Mouse (Mus musculus) cerebellum, adult 2 months (tissue): ENCODE data around the gene Chn1. TPM values are rescaled to one million over a fixed set of nuclear protein-coding genes. Genes with fewer than 3 reads are reported as not detected.

Experiments
- DNase-seq, 2 experiments: peaks; one replicate each; pipeline ENCODE4 v3.0.0; 2021
- H3K27ac ChIP-seq: fragments of 200-500 bp; 2 replicates; pipeline ENCODE4 v1.5.1; 2012; ENCODE audit warnings: low read length, control low read depth, inconsistent platforms; ENCODE audit not compliant: insufficient read depth
- H3K27me3 ChIP-seq: fragments of 200-500 bp; 2 replicates; pipeline ENCODE4 v1.6.1; 2012; ENCODE audit warnings: inconsistent platforms, mild to moderate bottlenecking, low read length, moderate library complexity; ENCODE audit not compliant: control insufficient read depth, insufficient read depth
- H3K4me1 ChIP-seq: fragments of 200-500 bp; 2 replicates; pipeline ENCODE4 v1.6.1; 2011; ENCODE audit warnings: low read length; ENCODE audit not compliant: control insufficient read depth, insufficient read depth
- H3K4me3 ChIP-seq: fragments of 200-500 bp; replicated peaks from 2 replicates; pipeline ENCODE3; 2011; ENCODE audit warnings: mild to moderate bottlenecking, low read depth, low read length, control low read depth; ENCODE audit not compliant: insufficient read depth
- CTCF ChIP-seq: fragments of 200-500 bp; IDR thresholded peaks from 2 replicates; pipeline ENCODE4 v1.5.1; 2011; ENCODE audit warnings: low read depth, mild to moderate bottlenecking, control low read depth, low read length, moderate library complexity, borderline replicate concordance; ENCODE audit not compliant: insufficient read depth
- POLR2A ChIP-seq: fragments of 200-500 bp; IDR thresholded peaks from 2 replicates; pipeline ENCODE4 v1.6.1; 2011; ENCODE audit warnings: low read length, control low read depth, borderline replicate concordance; ENCODE audit not compliant: insufficient read depth
- WGBS: fragments of 180-500 bp; shearing (Covaris S2); methylation state at CpG from one replicate; pipeline ENCODE4 v1.1.7; 2018; 5-methylcytosine and 5-hydroxymethylcytosine counted together
- polyA plus RNA-seq: library from polyadenylated mRNA; depleted of rRNA; stranded (reverse); fragments of >200 nt; gene quantifications from 2 replicates; pipeline ENCODE4 v1.2.3, GENCODE M21; 2012

Chn1 gene
- polyA plus RNA-seq, 1 experiment: 288 TPM

- WGBS: 85% methylated on average over 4 of the region's 4 CpGs
- Histone ChIP-seq H3K27me3 (no peaks in the 10 kb centered on the region), H3K4me3 (no peak overlapping the region), H3K4me1 (0 out of 2 replicates have a peak, but pooled peaks cover 2% of the 10 kb centered on the region), H3K27ac (peak overlapping the region; percentile 62; the same call in 1 of the 2 replicates)
- TF ChIP-seq POLR2A: no peak
- TF ChIP-seq CTCF: no peak
- no peak for DNase-seq
Observed at GRCm38 (mm10) chr2:73655663-73656062, 119.5 kb downstream of the Chn1 start.

DNA sequence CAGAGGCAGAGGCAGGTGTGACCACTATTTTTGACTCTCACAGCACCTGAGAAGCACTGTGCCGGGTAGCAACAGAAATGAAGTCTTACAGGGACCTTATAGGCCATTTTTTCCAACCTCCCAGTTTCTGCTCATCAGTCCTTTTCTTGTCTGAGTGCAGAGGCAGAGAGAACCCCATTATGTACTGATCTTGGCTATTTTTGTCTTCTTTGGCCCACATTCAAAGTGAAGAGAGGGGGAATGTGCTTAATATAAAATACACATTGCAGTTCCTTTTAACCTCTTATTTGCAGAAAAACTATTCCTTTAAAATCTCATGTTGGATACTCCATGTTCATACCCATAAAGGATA is 120.3 kb downstream of the Chn1 start:
- WGBS: 75% methylated on average over 1 of the region's 1 CpGs
- Histone ChIP-seq H3K4me3 (no peak overlapping the region), H3K4me1 (0 out of 2 replicates have a peak, but pooled peaks cover 2% of the 10 kb centered on the region), H3K27ac (peak overlapping the region; percentile 43; the same call in 1 of the 2 replicates), H3K27me3 (no peaks in the 10 kb centered on the region)
- TF ChIP-seq CTCF (no peak), POLR2A (no peak)
- no peak for DNase-seq

- 85% methylated on average over 4 of the region's 4 CpGs for WGBS
- no peak overlapping the region for H3K4me3 ChIP-seq
- TF ChIP-seq POLR2A (no peak), CTCF (no peak)
Observed at GRCm38 (mm10) chr2:73654059-73654891, 120.9 kb downstream of the Chn1 start.

GRCm38 (mm10) chr2:73637688-73638087 is 137.5 kb downstream of the Chn1 start:
- no peaks in the 10 kb centered on the region for H3K4me1 ChIP-seq
- no peaks in the 10 kb centered on the region for H3K27me3 ChIP-seq
- 91% methylated on average over 6 of the region's 6 CpGs for WGBS
- H3K4me3 ChIP-seq: no peak overlapping the region
- no peak overlapping the region for H3K27ac ChIP-seq
- no peak for DNase-seq
- no peak for TF ChIP-seq POLR2A
- no peak for TF ChIP-seq CTCF

More at GRCm38 (mm10) chr2:73654059-73654891, 120.9 kb downstream of the Chn1 start:
- peak overlapping the region; percentile 43; the same call in 1 of the 2 replicates for H3K27ac ChIP-seq
- 0 out of 2 replicates have a peak, but pooled peaks cover 2% of the 10 kb centered on the region for H3K4me1 ChIP-seq
- DNase-seq: no peak
- no peaks in the 10 kb centered on the region for H3K27me3 ChIP-seq

DNA sequence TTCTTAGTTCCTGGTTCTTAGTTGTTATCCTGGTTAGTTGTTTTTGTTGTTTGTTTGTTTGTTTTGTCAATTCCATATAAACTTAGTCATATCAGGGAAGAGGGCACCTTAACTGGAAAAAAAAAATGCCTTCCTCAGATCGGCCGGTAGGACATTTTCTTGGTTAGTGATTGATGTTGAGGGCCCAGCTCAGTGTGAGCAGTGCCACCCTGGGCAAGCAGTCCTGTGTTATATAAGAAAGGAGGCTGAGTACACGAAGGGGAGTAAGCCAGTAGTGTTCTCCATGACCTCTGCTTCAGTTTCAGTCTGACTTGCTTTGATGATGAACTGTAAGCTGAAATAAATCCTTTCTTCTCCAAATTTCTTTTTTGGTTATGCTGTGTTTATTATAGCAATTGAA is 138.8 kb downstream of the Chn1 start:
- no peaks in the 10 kb centered on the region for H3K27me3 ChIP-seq
- DNase-seq: no peak
- 81% methylated on average over 3 of the region's 3 CpGs for WGBS
- no peaks in the 10 kb centered on the region for H3K4me1 ChIP-seq
- TF ChIP-seq POLR2A (no peak), CTCF (no peak)
- H3K4me3 ChIP-seq: no peak overlapping the region
- H3K27ac ChIP-seq: no peak overlapping the region

DNA sequence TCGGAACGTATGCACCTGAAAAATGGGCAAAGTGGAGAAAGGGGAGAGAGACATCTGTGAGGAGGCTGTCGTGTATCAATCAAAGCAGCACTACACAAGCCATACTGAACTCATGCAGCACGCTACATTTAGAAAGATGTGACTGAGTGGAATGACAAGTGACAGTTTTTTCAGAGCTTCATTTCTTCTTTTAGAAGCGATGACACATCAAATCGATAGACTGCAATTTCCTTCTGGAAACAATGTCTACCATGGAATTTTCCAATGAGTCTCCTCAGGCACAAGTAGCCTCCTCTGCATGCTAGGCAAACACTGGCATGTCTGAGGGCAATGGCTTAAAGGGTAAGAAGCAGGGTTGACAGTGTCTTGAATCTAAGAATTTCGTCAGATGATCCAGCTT is 143.3 kb downstream of the Chn1 start:
- Histone ChIP-seq H3K4me3 (no peak overlapping the region), H3K27ac (no peak overlapping the region), H3K27me3 (no peaks in the 10 kb centered on the region), H3K4me1 (no peaks in the 10 kb centered on the region)
- TF ChIP-seq POLR2A (no peak), CTCF (no peak)
- WGBS: 91% methylated on average over 7 of the region's 7 CpGs
- DNase-seq: no peak

DNA sequence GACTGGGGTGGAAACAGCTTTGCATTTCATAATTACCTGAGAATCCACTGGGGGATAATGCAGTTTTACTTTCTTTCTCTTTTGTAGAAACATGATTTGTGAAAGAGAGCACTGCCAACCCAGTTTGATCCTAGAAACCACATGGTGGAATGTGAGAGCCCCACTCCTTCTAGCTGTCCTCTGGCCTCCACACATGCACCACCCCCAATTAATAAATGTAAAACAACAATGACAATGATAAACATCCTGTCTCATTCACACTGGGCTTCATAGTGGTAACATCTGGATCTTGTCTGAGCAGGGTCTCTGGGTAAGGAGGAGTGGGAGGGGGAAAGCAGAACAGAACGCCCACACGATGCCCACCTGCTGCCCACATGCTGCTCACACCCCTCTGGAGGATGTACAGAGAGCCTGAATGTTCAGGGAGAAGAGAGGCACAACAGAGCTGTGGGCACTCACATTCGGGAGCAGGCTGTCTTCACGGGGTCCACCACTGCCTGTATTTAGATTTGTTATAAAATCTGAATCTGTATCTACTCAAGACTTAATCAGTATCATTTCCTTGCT is 156.6 kb downstream of the Chn1 start:
- no peaks in the 10 kb centered on the region for H3K27me3 ChIP-seq
- TF ChIP-seq CTCF: no peak
- TF ChIP-seq POLR2A: no peak
- H3K27ac ChIP-seq: no peak overlapping the region
- no peak overlapping the region for H3K4me3 ChIP-seq
- 66% methylated on average over 4 of the region's 4 CpGs for WGBS
- no peak for DNase-seq
- no peaks in the 10 kb centered on the region for H3K4me1 ChIP-seq
